Mouse (Mus musculus): ENCODE results near the gene Mbd5. TPM values are rescaled to one million over a fixed set of nuclear protein-coding genes. Genes with fewer than 3 reads are reported as not detected.

Gene Mbd5
- polyA plus RNA-seq, 1 experiment from 2014 or later = 19.2 TPM

- Histone ChIP-seq H3K9me3 (replicated peaks; ENCODE audit: control insufficient read depth, low read length) (no peaks in the 10 kb centered on the region), H3K36me3 (ENCODE audit: control insufficient read depth, insufficient read depth, low read length) (no peaks in the 10 kb centered on the region), H3K4me1 (ENCODE audit: control insufficient read depth, insufficient read depth, low read length) (no peaks in the 10 kb centered on the region), H3K27ac (ENCODE audit: low read depth, low read length) (no peak overlapping the region), H3K9ac (ENCODE audit: low read depth, low read length) (no peak overlapping the region), H3K4me2 (no peak overlapping the region), H3K4me3 (ENCODE audit: low read depth, low read length) (no peak overlapping the region), H3K27me3 (ENCODE audit: control insufficient read depth, insufficient read depth, low read length) (no peaks in the 10 kb centered on the region)
- no peak for ATAC-seq (replicated peaks; ENCODE audit: insufficient number of reproducible peaks, low FRiP score, low TSS enrichment)
- 83% methylated on average over 9 of the region's 9 CpGs for WGBS (ENCODE audit: insufficient replicate concordance)
These were observed 386.0 kb downstream of the Mbd5 start for GRCm38 (mm10) chr2:49335267-49335666.

- no peak overlapping the region for H3K4me2 ChIP-seq
- ATAC-seq (replicated peaks; ENCODE audit: insufficient number of reproducible peaks, low FRiP score, low TSS enrichment) = no peak
These were observed 395.0 kb downstream of the Mbd5 start for GRCm38 (mm10) chr2:49344287-49344686.

GRCm38 (mm10) chr2:49345786-49346185, 396.5 kb downstream of the Mbd5 start:
- no peak for ATAC-seq (replicated peaks; ENCODE audit: insufficient number of reproducible peaks, low FRiP score, low TSS enrichment)
- H3K4me2 ChIP-seq = no peak overlapping the region
- H3K4me1 ChIP-seq (ENCODE audit: control insufficient read depth, insufficient read depth, low read length) = no peaks in the 10 kb centered on the region
- H3K4me3 ChIP-seq (ENCODE audit: low read depth, low read length) = no peak overlapping the region
- no peak overlapping the region for H3K9ac ChIP-seq (ENCODE audit: low read depth, low read length)
- 36% methylated on average over 2 of the region's 2 CpGs for WGBS (ENCODE audit: insufficient replicate concordance)
- no peaks in the 10 kb centered on the region for H3K36me3 ChIP-seq (ENCODE audit: control insufficient read depth, insufficient read depth, low read length)
- no peak overlapping the region for H3K27ac ChIP-seq (ENCODE audit: low read depth, low read length)
- no peaks in the 10 kb centered on the region for H3K27me3 ChIP-seq (ENCODE audit: control insufficient read depth, insufficient read depth, low read length)
- H3K9me3 ChIP-seq (replicated peaks; ENCODE audit: control insufficient read depth, low read length) = no peaks in the 10 kb centered on the region

More at GRCm38 (mm10) chr2:49344287-49344686, 395.0 kb downstream of the Mbd5 start:
- H3K27me3 ChIP-seq (ENCODE audit: control insufficient read depth, insufficient read depth, low read length) = no peaks in the 10 kb centered on the region
- H3K9ac ChIP-seq (ENCODE audit: low read depth, low read length) = no peak overlapping the region
- WGBS (ENCODE audit: insufficient replicate concordance) = 81% methylated on average over 2 of the region's 2 CpGs
- H3K36me3 ChIP-seq (ENCODE audit: control insufficient read depth, insufficient read depth, low read length) = no peaks in the 10 kb centered on the region
- H3K4me1 ChIP-seq (ENCODE audit: control insufficient read depth, insufficient read depth, low read length) = no peaks in the 10 kb centered on the region
- H3K27ac ChIP-seq (ENCODE audit: low read depth, low read length) = no peak overlapping the region
- no peak overlapping the region for H3K4me3 ChIP-seq (ENCODE audit: low read depth, low read length)
- no peaks in the 10 kb centered on the region for H3K9me3 ChIP-seq (replicated peaks; ENCODE audit: control insufficient read depth, low read length)

- no peak overlapping the region for H3K27ac ChIP-seq (ENCODE audit: low read depth, low read length)
- ATAC-seq (replicated peaks; ENCODE audit: insufficient number of reproducible peaks, low FRiP score, low TSS enrichment) = peak; percentile 82
- WGBS (ENCODE audit: insufficient replicate concordance) = 52% methylated on average over 5 of the region's 5 CpGs
These were observed 400.5 kb downstream of the Mbd5 start for GRCm38 (mm10) chr2:49349813-49350212.

GRCm38 (mm10) chr2:49350852-49351251, 401.5 kb downstream of the Mbd5 start:
- no peak for ATAC-seq (replicated peaks; ENCODE audit: insufficient number of reproducible peaks, low FRiP score, low TSS enrichment)
- no peak overlapping the region for H3K27ac ChIP-seq (ENCODE audit: low read depth, low read length)
- no peaks in the 10 kb centered on the region for H3K4me1 ChIP-seq (ENCODE audit: control insufficient read depth, insufficient read depth, low read length)
- no peaks in the 10 kb centered on the region for H3K9me3 ChIP-seq (replicated peaks; ENCODE audit: control insufficient read depth, low read length)
- no peak overlapping the region for H3K9ac ChIP-seq (ENCODE audit: low read depth, low read length)
- 46% methylated on average over 4 of the region's 4 CpGs for WGBS (ENCODE audit: insufficient replicate concordance)
- H3K36me3 ChIP-seq (ENCODE audit: control insufficient read depth, insufficient read depth, low read length) = no peaks in the 10 kb centered on the region
- H3K27me3 ChIP-seq (ENCODE audit: control insufficient read depth, insufficient read depth, low read length) = no peaks in the 10 kb centered on the region
- H3K4me2 ChIP-seq = no peak overlapping the region
- H3K4me3 ChIP-seq (ENCODE audit: low read depth, low read length) = no peak overlapping the region

More at GRCm38 (mm10) chr2:49349813-49350212, 400.5 kb downstream of the Mbd5 start:
- H3K36me3 ChIP-seq (ENCODE audit: control insufficient read depth, insufficient read depth, low read length) = no peaks in the 10 kb centered on the region
- H3K27me3 ChIP-seq (ENCODE audit: control insufficient read depth, insufficient read depth, low read length) = no peaks in the 10 kb centered on the region
- no peaks in the 10 kb centered on the region for H3K4me1 ChIP-seq (ENCODE audit: control insufficient read depth, insufficient read depth, low read length)
- H3K9me3 ChIP-seq (replicated peaks; ENCODE audit: control insufficient read depth, low read length) = no peaks in the 10 kb centered on the region
- H3K4me2 ChIP-seq = no peak overlapping the region
- no peak overlapping the region for H3K4me3 ChIP-seq (ENCODE audit: low read depth, low read length)
- no peak overlapping the region for H3K9ac ChIP-seq (ENCODE audit: low read depth, low read length)

- WGBS (ENCODE audit: insufficient replicate concordance) = 76% methylated on average over 1 of the region's 1 CpGs
- H3K27ac ChIP-seq (ENCODE audit: low read depth, low read length) = no peak overlapping the region
- H3K27me3 ChIP-seq (ENCODE audit: control insufficient read depth, insufficient read depth, low read length) = no peaks in the 10 kb centered on the region
- no peak overlapping the region for H3K4me2 ChIP-seq
- H3K9me3 ChIP-seq (replicated peaks; ENCODE audit: control insufficient read depth, low read length) = no peaks in the 10 kb centered on the region
- no peaks in the 10 kb centered on the region for H3K4me1 ChIP-seq (ENCODE audit: control insufficient read depth, insufficient read depth, low read length)
- ATAC-seq (replicated peaks; ENCODE audit: insufficient number of reproducible peaks, low FRiP score, low TSS enrichment) = no peak
- H3K4me3 ChIP-seq (ENCODE audit: low read depth, low read length) = no peak overlapping the region
- H3K9ac ChIP-seq (ENCODE audit: low read depth, low read length) = no peak overlapping the region
- H3K36me3 ChIP-seq (ENCODE audit: control insufficient read depth, insufficient read depth, low read length) = no peaks in the 10 kb centered on the region
These were observed 404.8 kb downstream of the Mbd5 start for GRCm38 (mm10) chr2:49354066-49354465.

GRCm38 (mm10) chr2:49355867-49356266, 406.6 kb downstream of the Mbd5 start:
- Histone ChIP-seq H3K4me3 (ENCODE audit: low read depth, low read length) (no peak overlapping the region), H3K9me3 (replicated peaks; ENCODE audit: control insufficient read depth, low read length) (no peaks in the 10 kb centered on the region), H3K36me3 (ENCODE audit: control insufficient read depth, insufficient read depth, low read length) (no peaks in the 10 kb centered on the region), H3K9ac (ENCODE audit: low read depth, low read length) (no peak overlapping the region), H3K27ac (ENCODE audit: low read depth, low read length) (no peak overlapping the region), H3K27me3 (ENCODE audit: control insufficient read depth, insufficient read depth, low read length) (no peaks in the 10 kb centered on the region), H3K4me1 (ENCODE audit: control insufficient read depth, insufficient read depth, low read length) (no peaks in the 10 kb centered on the region), H3K4me2 (no peak overlapping the region)
- ATAC-seq (replicated peaks; ENCODE audit: insufficient number of reproducible peaks, low FRiP score, low TSS enrichment) = no peak
- 83% methylated on average over 8 of the region's 8 CpGs for WGBS (ENCODE audit: insufficient replicate concordance)

GRCm38 (mm10) chr2:49358128-49358814, 409.0 kb downstream of the Mbd5 start:
- H3K27ac ChIP-seq (ENCODE audit: low read depth, low read length) = no peak overlapping the region
- no peaks in the 10 kb centered on the region for H3K4me1 ChIP-seq (ENCODE audit: control insufficient read depth, insufficient read depth, low read length)
- no peaks in the 10 kb centered on the region for H3K36me3 ChIP-seq (ENCODE audit: control insufficient read depth, insufficient read depth, low read length)
- ATAC-seq (replicated peaks; ENCODE audit: insufficient number of reproducible peaks, low FRiP score, low TSS enrichment) = no peak
- no peak overlapping the region for H3K4me2 ChIP-seq
- H3K9me3 ChIP-seq (replicated peaks; ENCODE audit: control insufficient read depth, low read length) = no peaks in the 10 kb centered on the region
- no peak overlapping the region for H3K4me3 ChIP-seq (ENCODE audit: low read depth, low read length)
- H3K27me3 ChIP-seq (ENCODE audit: control insufficient read depth, insufficient read depth, low read length) = no peaks in the 10 kb centered on the region
- WGBS (ENCODE audit: insufficient replicate concordance) = 80% methylated on average over 7 of the region's 7 CpGs
- H3K9ac ChIP-seq (ENCODE audit: low read depth, low read length) = no peak overlapping the region
